Mouse (Mus musculus): ENCODE data around the gene Tmem211.

DNA sequence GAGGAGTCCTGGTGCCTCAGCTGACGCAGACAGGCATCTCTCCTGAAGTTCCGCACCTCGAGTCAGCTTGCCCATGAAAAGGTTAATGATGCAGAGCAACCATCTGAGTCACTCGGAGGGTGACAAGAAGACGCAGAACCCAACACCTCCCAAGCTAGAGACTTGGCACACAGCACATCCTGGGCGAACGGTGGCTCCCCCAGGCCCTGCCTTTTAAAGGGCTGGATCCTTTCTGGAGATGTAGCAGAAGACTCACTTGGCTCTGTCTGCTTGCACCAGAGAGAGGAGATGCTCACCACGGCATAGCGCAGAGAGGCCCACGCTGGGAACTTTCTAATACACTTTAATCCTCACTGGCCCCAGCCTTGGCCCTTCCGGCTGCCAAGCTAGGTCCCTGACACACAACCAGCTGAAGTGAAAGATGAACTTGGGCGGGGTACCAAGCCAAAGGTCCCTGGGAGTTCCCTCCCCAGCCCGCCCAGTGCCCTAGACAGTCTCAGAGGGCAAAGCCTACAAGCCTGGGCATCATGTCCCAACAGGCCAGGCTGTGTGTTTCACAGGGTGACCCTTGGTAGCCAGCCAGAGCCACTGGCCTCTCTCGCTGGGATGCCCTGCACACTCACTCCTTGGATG, 10.3 kb upstream of the Tmem211 start:
- TF ChIP-seq CTCF (conservative IDR thresholded peaks at IDR 0.05; ENCODE audit: low read length): no peak
- TF ChIP-seq POU5F1 (IDR thresholded peaks at IDR 0.05; ENCODE audit: borderline replicate concordance, low read length): no peak

Measured in E14TG2a.4 (cell line).